Mouse (Mus musculus): ENCODE data around the gene Stk26. TPM values are rescaled to one million over a fixed set of nuclear protein-coding genes. Genes with fewer than 3 reads are reported as not detected.

Stk26 gene
- polyA plus RNA-seq, 1 experiment from 2014 or later, result 16.5 TPM

DNA sequence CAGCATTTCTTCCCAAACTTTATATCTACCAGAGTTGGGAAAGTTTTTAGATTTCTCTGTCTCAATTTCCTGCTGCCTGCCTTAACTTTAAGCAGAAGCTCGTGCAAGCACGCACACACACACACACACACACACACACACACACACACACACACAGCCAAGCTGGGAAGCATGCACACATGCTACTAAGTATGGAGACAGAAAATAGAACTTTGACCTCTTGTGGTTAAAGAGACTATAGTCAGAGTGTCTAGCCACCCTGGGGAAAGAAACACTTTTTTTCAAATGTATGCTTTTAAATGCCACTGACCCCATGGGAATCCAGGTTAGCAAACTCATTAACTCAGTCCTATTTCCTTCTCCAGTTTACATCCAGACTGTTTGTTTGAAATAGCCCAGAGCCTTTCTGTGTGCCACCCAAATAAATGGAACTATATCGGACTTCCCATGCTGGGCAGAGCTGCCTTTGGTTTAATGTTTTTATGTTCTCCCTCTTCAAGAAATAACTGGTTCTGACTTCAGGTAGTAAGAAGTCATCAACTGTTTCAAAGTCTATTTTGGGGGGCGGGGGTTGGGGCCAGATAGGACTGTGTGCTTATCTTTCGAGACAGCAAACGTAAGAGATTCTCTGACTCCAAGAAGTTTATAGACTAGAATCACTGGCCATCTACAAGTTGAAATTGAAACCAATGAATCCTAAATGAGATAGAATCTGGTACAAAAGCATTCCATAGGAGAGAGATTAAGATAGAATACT lies 9.8 kb downstream of the Stk26 start:
- H3K9ac ChIP-seq, result no peak overlapping the region
- ATAC-seq (ENCODE audit: insufficient number of reproducible peaks, insufficient read depth, low FRiP score, low TSS enrichment), result no peak
- no peaks in the 10 kb centered on the region for H3K27me3 ChIP-seq
- no peak overlapping the region for H3K4me3 ChIP-seq
- no peaks in the 10 kb centered on the region for H3K36me3 ChIP-seq
- H3K4me1 ChIP-seq, result no peaks in the 10 kb centered on the region
- WGBS, result 78% methylated on average over 6 of the region's 6 CpGs
- H3K9me3 ChIP-seq, result no peaks in the 10 kb centered on the region
- no peak overlapping the region for H3K4me2 ChIP-seq (replicated peaks)
- H3K27ac ChIP-seq, result no peak overlapping the region

DNA sequence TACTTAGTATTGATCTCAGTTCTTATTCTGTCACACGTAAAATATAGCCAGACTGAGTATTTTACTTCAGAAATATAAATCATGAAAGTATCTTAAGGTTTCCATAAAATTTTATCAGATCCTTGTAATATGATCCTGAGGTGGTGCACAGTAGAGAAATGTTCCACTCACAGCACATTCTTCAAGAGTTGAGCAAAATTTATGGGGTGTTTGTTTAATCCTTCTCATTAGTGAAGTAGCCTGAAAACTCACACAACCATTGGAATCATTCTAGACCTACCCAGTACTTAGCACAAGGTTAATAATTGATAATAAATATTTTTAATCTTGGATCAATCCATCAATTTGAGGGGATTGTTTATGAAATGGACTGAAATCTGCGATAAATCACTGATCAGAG lies 22.9 kb downstream of the Stk26 start:
- 27% methylated on average over 2 of the region's 2 CpGs for WGBS

DNA sequence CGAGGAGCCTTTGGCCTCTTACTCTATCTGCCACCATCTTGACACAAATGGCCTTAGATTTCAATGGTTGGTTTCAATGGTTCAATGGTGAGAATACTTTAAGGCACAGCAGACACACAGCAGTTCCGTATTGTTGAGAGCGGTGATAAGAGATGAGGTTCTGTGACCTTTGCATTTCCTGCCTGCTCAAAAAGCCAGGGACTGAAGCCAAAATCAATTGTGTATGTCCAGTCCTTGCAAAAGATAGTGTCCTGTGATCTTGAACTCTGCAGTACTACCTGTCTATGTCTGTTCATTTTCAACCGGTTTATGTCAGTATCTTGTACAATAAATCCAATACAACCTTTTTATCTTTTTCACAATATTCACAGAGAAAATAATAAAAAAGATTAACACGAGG lies 23.9 kb downstream of the Stk26 start:
- H3K27ac ChIP-seq, result no peak overlapping the region
- H3K36me3 ChIP-seq, result no peaks in the 10 kb centered on the region
- H3K4me1 ChIP-seq, result no peaks in the 10 kb centered on the region
- no peaks in the 10 kb centered on the region for H3K9me3 ChIP-seq
- no peak overlapping the region for H3K4me2 ChIP-seq (replicated peaks)
- no peak for ATAC-seq (ENCODE audit: insufficient number of reproducible peaks, insufficient read depth, low FRiP score, low TSS enrichment)
- H3K27me3 ChIP-seq, result no peaks in the 10 kb centered on the region
- H3K4me3 ChIP-seq, result no peak overlapping the region
- no peak overlapping the region for H3K9ac ChIP-seq
- 74% methylated on average over 5 of the region's 5 CpGs for WGBS

More for the DNA sequence above, 22.9 kb downstream of the Stk26 start:
- Histone ChIP-seq H3K9ac (no peak overlapping the region), H3K36me3 (no peaks in the 10 kb centered on the region), H3K27me3 (no peaks in the 10 kb centered on the region), H3K4me3 (no peak overlapping the region), H3K4me2 (replicated peaks) (no peak overlapping the region), H3K4me1 (no peaks in the 10 kb centered on the region), H3K9me3 (no peaks in the 10 kb centered on the region), H3K27ac (no peak overlapping the region)
- no peak for ATAC-seq (ENCODE audit: insufficient number of reproducible peaks, insufficient read depth, low FRiP score, low TSS enrichment)

DNA sequence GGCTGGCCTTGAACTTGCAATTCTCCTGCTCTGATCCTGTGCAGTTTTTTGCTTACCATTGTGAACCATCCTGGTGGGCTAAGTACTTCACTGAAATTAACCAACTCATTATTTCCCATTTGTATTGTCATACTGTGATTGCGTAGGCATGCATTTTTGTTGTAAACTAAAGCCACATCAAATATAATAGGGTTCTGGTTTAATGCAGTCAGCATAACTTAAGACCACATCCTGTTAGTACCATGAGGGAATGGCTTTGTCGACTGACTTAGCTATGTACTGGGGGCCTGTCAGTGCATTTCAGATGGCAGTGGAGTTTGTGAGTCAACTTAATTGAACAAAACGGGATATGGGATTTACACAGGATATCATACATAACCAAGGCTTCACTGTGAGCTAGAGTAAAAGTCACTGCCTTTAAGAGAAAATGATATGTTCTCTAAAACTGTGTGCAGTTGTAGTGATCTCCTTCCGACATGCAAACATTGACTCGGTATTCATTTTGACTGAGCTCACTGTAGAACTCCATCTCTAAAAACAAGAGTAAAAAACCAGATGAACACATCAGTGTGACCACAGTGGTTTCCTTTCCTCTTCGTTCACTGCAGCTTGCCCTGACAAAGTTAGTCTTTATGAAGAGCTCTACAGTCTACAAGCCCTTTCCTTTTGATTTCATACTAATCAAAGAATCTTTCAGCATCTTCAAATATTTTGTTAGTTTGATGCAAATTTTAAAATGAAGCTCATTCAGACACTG lies 33.6 kb downstream of the Stk26 start:
- Histone ChIP-seq H3K4me2 (replicated peaks) (no peak overlapping the region), H3K9me3 (no peaks in the 10 kb centered on the region), H3K27me3 (no peaks in the 10 kb centered on the region), H3K9ac (no peak overlapping the region), H3K4me3 (no peak overlapping the region), H3K36me3 (no peaks in the 10 kb centered on the region), H3K27ac (no peak overlapping the region), H3K4me1 (no peaks in the 10 kb centered on the region)
- WGBS, result 85% methylated on average over 6 of the region's 6 CpGs
- ATAC-seq (ENCODE audit: insufficient number of reproducible peaks, insufficient read depth, low FRiP score, low TSS enrichment), result no peak

DNA sequence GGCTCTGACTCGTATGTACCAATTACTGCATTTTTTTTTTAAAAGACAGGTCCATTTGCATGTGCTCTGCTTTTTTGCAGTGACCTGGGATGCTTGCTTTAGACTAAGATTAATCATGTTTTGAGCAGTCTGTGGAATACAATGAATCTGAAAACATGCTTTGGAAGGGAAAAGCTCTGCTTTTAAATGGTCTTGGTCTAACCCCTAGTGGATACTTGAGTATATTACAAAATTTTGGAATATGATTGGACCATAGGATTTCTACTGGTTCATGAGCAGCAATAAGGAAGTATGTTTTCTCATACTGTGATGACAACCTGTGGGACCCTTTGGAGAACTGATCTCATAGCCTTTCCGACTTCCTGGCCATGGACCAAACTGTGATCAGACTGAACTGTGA lies 47.2 kb downstream of the Stk26 start:
- Histone ChIP-seq H3K36me3 (no peaks in the 10 kb centered on the region), H3K9me3 (no peaks in the 10 kb centered on the region), H3K4me2 (replicated peaks) (no peak overlapping the region), H3K4me3 (no peak overlapping the region), H3K27ac (no peak overlapping the region), H3K4me1 (no peaks in the 10 kb centered on the region), H3K27me3 (no peaks in the 10 kb centered on the region), H3K9ac (no peak overlapping the region)
- no peak for ATAC-seq (ENCODE audit: insufficient number of reproducible peaks, insufficient read depth, low FRiP score, low TSS enrichment)
- 75% methylated on average over 2 of the region's 2 CpGs for WGBS

DNA sequence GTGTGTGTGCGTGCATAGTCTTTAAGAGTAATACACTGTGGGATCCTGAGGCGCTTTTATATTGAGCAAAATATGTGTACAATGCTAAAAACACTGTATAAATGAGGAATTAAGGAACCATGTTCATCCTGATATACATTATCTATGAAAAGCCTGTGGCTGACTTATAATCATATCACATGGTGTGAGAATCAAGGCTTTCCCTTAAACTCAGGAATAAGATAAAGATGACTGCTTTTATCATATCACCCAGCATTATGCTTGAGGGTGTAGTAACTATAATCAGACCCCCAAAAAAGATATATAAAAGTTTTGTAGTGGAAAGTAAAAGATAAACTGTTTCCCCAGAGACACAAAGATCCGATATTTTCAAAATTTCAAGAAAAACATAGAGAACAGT lies 62.6 kb downstream of the Stk26 start:
- no peak overlapping the region for H3K4me2 ChIP-seq (replicated peaks)
- ATAC-seq (ENCODE audit: insufficient number of reproducible peaks, insufficient read depth, low FRiP score, low TSS enrichment), result no peak
- no peak overlapping the region for H3K9ac ChIP-seq
- no peak overlapping the region for H3K27ac ChIP-seq
- 76% methylated on average over 3 of the region's 3 CpGs for WGBS
- no peaks in the 10 kb centered on the region for H3K36me3 ChIP-seq
- H3K4me3 ChIP-seq, result no peak overlapping the region
- no peaks in the 10 kb centered on the region for H3K27me3 ChIP-seq
- no peaks in the 10 kb centered on the region for H3K4me1 ChIP-seq
- no peaks in the 10 kb centered on the region for H3K9me3 ChIP-seq

DNA sequence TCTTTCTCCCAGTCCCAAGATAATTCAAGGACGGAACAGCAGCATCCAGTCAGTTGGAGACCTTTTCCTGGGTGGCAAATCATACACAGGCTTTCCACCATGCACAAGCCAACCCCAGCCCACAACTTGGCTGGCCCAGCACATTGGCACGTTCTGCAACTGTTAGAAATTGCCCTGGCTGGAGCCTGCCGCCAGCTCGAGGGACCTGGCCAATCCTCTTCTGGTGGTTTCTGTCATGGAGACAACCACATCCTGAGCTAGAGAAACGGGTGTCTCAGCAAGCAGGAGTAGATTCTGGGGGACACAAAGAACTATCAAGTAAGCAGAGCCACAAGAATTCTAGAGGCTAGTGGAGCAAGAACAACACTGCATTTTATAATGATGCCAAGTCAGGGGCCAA lies 69.1 kb downstream of the Stk26 start:
- 80% methylated on average over 5 of the region's 5 CpGs for WGBS
- no peak overlapping the region for H3K4me2 ChIP-seq (replicated peaks)
- H3K27ac ChIP-seq, result no peak overlapping the region
- no peaks in the 10 kb centered on the region for H3K36me3 ChIP-seq
- H3K27me3 ChIP-seq, result no peaks in the 10 kb centered on the region
- no peaks in the 10 kb centered on the region for H3K4me1 ChIP-seq
- no peak overlapping the region for H3K4me3 ChIP-seq
- no peak for ATAC-seq (ENCODE audit: insufficient number of reproducible peaks, insufficient read depth, low FRiP score, low TSS enrichment)
- no peak overlapping the region for H3K9ac ChIP-seq
- H3K9me3 ChIP-seq, result no peaks in the 10 kb centered on the region

DNA sequence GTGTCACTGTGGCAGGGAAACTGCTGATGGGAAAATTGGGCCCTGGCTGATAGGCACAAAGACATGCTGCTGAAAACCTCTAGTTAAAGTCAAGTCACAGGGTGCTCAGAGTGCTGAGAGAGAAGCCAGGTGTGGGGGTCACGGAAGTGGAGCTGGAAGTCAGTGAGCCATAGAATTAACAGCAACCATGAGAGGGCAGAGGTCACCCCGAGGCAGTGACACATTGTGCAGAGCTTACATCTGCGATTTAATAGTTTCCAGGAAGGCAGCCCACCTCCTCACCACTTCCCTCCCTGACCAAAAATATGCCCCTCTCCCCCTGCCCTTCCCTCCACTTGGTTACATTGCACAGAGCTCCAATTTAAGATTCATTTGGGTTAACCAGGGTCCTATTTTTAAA lies 76.5 kb downstream of the Stk26 start:
- 31% methylated on average over 3 of the region's 3 CpGs for WGBS
- ATAC-seq (ENCODE audit: insufficient number of reproducible peaks, insufficient read depth, low FRiP score, low TSS enrichment), result no peak

DNA sequence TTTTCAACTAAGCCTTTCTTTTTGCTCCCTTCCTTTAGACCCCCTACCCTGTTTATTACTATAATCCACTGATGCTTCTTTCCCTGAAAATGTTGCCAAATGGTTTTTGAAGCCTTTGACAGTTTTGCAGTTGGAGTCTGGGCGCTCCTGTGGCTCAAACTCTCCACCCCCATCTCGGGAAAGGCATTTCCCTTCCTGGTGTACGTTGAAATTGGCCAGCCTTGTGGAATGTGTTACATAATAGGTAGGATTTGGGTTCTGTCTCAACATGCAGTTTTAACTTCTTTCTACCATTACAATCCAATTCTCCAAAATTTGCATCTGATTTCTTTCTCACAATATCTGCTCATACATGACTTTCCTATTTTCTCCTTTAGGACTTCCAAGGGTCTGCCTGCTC lies 77.9 kb downstream of the Stk26 start:
- no peak overlapping the region for H3K4me3 ChIP-seq
- H3K36me3 ChIP-seq, result no peaks in the 10 kb centered on the region
- no peak for ATAC-seq (ENCODE audit: insufficient number of reproducible peaks, insufficient read depth, low FRiP score, low TSS enrichment)
- no peaks in the 10 kb centered on the region; the same call in 1 of the 2 replicates for H3K27me3 ChIP-seq
- WGBS, result 25% methylated on average over 3 of the region's 3 CpGs
- H3K27ac ChIP-seq, result no peak overlapping the region
- H3K4me1 ChIP-seq, result no peaks in the 10 kb centered on the region
- no peak overlapping the region for H3K9ac ChIP-seq
- H3K9me3 ChIP-seq, result no peaks in the 10 kb centered on the region
- H3K4me2 ChIP-seq (replicated peaks), result no peak overlapping the region

More for the DNA sequence above, 76.5 kb downstream of the Stk26 start:
- Histone ChIP-seq H3K9ac (no peak overlapping the region), H3K4me1 (no peaks in the 10 kb centered on the region), H3K27me3 (no peaks in the 10 kb centered on the region; the same call in 1 of the 2 replicates), H3K9me3 (no peaks in the 10 kb centered on the region), H3K36me3 (no peaks in the 10 kb centered on the region), H3K4me3 (no peak overlapping the region), H3K4me2 (replicated peaks) (no peak overlapping the region), H3K27ac (no peak overlapping the region)

DNA sequence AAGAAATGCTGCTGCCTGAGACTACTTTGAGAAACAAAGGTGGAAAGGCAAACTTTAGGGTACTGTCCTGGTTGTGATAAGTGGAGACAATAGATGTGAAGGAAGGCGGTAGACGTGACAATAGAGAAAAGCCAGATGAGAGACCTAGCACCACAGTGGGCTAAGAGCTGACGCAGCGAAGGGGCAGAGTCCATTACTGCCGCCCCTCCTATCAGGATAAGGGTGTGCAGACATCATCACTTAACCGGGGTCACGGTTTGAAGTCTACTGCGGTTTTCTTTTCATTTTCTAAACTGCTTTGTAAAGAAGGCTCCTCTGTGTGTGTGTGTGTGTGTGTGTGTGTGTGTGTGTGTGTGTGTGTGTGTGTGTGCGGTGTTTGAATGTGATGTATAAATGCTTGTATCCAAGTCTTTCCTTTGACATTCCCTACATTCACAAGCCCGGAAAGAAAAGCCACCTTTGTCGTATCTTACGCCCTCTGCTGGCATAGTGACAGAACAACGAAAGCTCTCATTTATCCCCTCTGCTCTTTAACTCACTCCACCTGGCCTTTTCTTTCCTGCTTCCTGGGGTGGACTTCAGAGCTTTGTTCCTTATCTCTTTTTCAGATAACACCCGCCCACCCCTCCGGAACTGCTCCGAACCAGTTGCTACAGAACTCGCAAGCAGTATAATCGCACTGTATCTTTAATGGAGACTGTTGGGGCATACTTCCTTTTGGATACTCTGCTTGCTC lies 84.0 kb downstream of the Stk26 start:
- H3K27me3 ChIP-seq, result 0 out of 2 replicates have a peak, but pooled peaks cover 3% of the 10 kb centered on the region
- no peak overlapping the region for H3K27ac ChIP-seq
- WGBS, result 43% methylated on average over 18 of the region's 18 CpGs
- no peaks in the 10 kb centered on the region for H3K9me3 ChIP-seq
- H3K36me3 ChIP-seq, result no peaks in the 10 kb centered on the region
- H3K4me3 ChIP-seq, result no peak overlapping the region
- H3K9ac ChIP-seq, result no peak overlapping the region
- H3K4me2 ChIP-seq (replicated peaks), result no peak overlapping the region
- no peak for ATAC-seq (ENCODE audit: insufficient number of reproducible peaks, insufficient read depth, low FRiP score, low TSS enrichment)
- H3K4me1 ChIP-seq, result no peaks in the 10 kb centered on the region

DNA sequence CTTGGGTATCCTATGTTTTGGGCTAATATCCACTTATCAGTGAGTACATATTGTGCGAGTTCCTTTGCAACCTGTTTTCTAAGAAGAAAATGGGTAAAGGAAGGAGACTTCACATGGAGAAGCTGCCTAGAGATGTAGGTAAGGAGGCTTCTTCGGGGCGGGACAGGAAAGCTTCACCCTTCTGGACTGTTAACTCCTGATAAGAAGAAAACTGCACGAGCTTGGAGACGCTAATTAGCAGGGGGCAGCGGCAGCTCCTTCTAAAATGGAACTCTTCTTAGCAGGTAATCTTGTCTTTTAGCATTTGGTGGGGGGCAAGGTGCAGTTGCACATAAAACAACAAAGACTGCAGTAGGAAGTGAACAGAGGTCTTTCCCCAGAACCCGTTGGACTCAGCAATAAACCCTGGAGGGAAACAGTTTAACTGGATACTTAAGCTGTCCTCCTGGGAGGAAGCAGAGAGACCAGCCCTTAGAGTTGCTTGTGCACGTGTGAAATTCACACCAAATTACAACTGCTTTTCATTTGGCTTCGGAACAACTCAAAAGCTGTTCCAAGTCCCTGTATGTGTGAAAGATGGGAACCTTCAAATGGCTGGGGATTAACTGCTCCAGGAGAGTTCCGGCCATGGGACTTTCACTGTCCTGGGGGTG lies 86.2 kb downstream of the Stk26 start:
- no peak for ATAC-seq (ENCODE audit: insufficient number of reproducible peaks, insufficient read depth, low FRiP score, low TSS enrichment)
- 59% methylated on average over 10 of the region's 10 CpGs for WGBS
- Histone ChIP-seq H3K4me3 (no peak overlapping the region), H3K27me3 (0 out of 2 replicates have a peak, but pooled peaks cover 3% of the 10 kb centered on the region), H3K4me2 (replicated peaks) (no peak overlapping the region), H3K9me3 (no peaks in the 10 kb centered on the region), H3K9ac (no peak overlapping the region), H3K4me1 (no peaks in the 10 kb centered on the region), H3K27ac (no peak overlapping the region), H3K36me3 (no peaks in the 10 kb centered on the region)

Measured in embryonic facial prominence, embryonic 12.5 days (tissue).